Mouse (Mus musculus) intestine, embryonic 16.5 days (tissue): ENCODE measurements at regions not wholly inside any gene's neighbourhood (a gene's known extent, or its start where the extent isn't known, plus 50 kb on each side); places are given as distances from the start of the nearest gene placed in this dataset.

Source experiments
- ATAC-seq: fragments of 200-750 bp; cut with Nextera tagmentation; 2 replicates; pipeline ENCODE4 v1.8.0; 2017; ENCODE audit warnings: moderate TSS enrichment, moderate library complexity
- H3K27ac ChIP-seq: fragments of 300-500 bp; sonication (generic); 2 replicates; pipeline ENCODE4 v1.5.1; 2014; ENCODE audit warnings: mild to moderate bottlenecking, low read length
- H3K27me3 ChIP-seq: fragments of 300-500 bp; sonication (generic); replicated peaks from 2 replicates; pipeline ENCODE4 v1.6.1; 2014; ENCODE audit warnings: low read length, control low read depth, mixed read lengths; ENCODE audit not compliant: control insufficient read depth, insufficient read depth
- H3K36me3 ChIP-seq: fragments of 300-500 bp; sonication (generic); 2 replicates; pipeline ENCODE4 v1.6.1; 2014; ENCODE audit warnings: low read length, control low read depth; ENCODE audit not compliant: control insufficient read depth, insufficient read depth
- H3K4me1 ChIP-seq: fragments of 300-500 bp; sonication (generic); 2 replicates; pipeline ENCODE4 v1.6.1; 2014; ENCODE audit warnings: low read length, control low read depth, mixed read lengths; ENCODE audit not compliant: control insufficient read depth, insufficient read depth
- H3K4me2 ChIP-seq: fragments of 300-500 bp; sonication (generic); 2 replicates; pipeline ENCODE4 v1.6.1; 2014; ENCODE audit warnings: low read depth, low read length, control low read depth
- H3K4me3 ChIP-seq: fragments of 300-500 bp; sonication (generic); 2 replicates; pipeline ENCODE4 v1.5.1; 2014; ENCODE audit warnings: mild to moderate bottlenecking, low read length
- H3K9ac ChIP-seq: fragments of 300-500 bp; sonication (generic); 2 replicates; pipeline ENCODE4 v1.6.1; 2014; ENCODE audit warnings: low read depth, low read length
- H3K9me3 ChIP-seq: fragments of 300-500 bp; sonication (generic); 2 replicates; pipeline ENCODE4 v1.6.1; 2016; ENCODE audit warnings: low read length, control low read depth; ENCODE audit not compliant: control insufficient read depth
- WGBS: fragments of 180-500 bp; shearing (Covaris S2); extraction: QIAGEN DNeasy Blood & Tissue Kit; methylation state at CpG from one replicate; pipeline ENCODE4 v1.1.7; 2014; 5-methylcytosine and 5-hydroxymethylcytosine counted together

DNA sequence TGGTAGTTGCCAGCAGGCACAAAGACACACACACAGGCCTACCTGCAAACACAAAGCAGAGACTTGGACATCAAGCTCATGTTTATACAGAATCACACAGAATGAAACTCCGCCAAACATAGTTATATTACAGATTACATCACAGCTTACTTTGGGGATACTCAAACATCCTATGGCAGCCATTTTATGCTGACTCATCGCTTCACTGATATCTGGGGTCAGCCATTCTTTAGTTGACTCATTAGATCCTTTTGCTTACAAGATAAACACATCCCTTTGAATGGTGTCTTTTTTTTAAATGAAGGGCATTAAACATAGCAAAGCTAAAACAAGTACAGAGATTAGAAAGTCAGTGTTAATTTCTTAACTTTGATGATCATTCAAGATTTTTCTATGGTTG lies 127.4 kb upstream of the Mtpn start:
- Histone ChIP-seq H3K36me3 (no peaks in the 10 kb centered on the region), H3K9me3 (no peaks in the 10 kb centered on the region), H3K4me2 (no peak overlapping the region), H3K4me3 (no peak overlapping the region), H3K4me1 (no peaks in the 10 kb centered on the region), H3K27ac (no peak overlapping the region), H3K9ac (no peak overlapping the region), H3K27me3 (no peaks in the 10 kb centered on the region)
- WGBS, result 81% methylated on average over 2 of the region's 2 CpGs
- no peak for ATAC-seq

GRCm38 (mm10) chr6:35651401-35651800 lies 111.7 kb upstream of the Mtpn start:
- Histone ChIP-seq H3K36me3 (no peaks in the 10 kb centered on the region), H3K4me3 (no peak overlapping the region), H3K4me1 (no peaks in the 10 kb centered on the region), H3K4me2 (no peak overlapping the region), H3K27ac (no peak overlapping the region), H3K9me3 (no peaks in the 10 kb centered on the region), H3K9ac (no peak overlapping the region), H3K27me3 (no peaks in the 10 kb centered on the region)
- 78% methylated on average over 4 of the region's 4 CpGs for WGBS
- ATAC-seq, result no peak

- H3K27me3 ChIP-seq, result no peaks in the 10 kb centered on the region
- H3K27ac ChIP-seq, result no peak overlapping the region
- ATAC-seq, result no peak
- no peaks in the 10 kb centered on the region for H3K4me1 ChIP-seq
- H3K36me3 ChIP-seq, result no peaks in the 10 kb centered on the region
- 89% methylated on average over 7 of the region's 7 CpGs for WGBS
- H3K9ac ChIP-seq, result no peak overlapping the region
- no peak overlapping the region for H3K4me2 ChIP-seq
- no peak overlapping the region for H3K4me3 ChIP-seq
- no peaks in the 10 kb centered on the region for H3K9me3 ChIP-seq
Measured at GRCm38 (mm10) chr6:35645210-35645609, 105.5 kb upstream of the Mtpn start.

GRCm38 (mm10) chr6:35640672-35641071 lies 101.0 kb upstream of the Mtpn start:
- no peaks in the 10 kb centered on the region for H3K27me3 ChIP-seq
- H3K4me1 ChIP-seq, result no peaks in the 10 kb centered on the region
- H3K4me3 ChIP-seq, result no peak overlapping the region
- H3K4me2 ChIP-seq, result no peak overlapping the region
- no peaks in the 10 kb centered on the region for H3K36me3 ChIP-seq
- no peak for ATAC-seq
- no peaks in the 10 kb centered on the region for H3K9me3 ChIP-seq
- no peak overlapping the region for H3K27ac ChIP-seq
- H3K9ac ChIP-seq, result no peak overlapping the region

DNA sequence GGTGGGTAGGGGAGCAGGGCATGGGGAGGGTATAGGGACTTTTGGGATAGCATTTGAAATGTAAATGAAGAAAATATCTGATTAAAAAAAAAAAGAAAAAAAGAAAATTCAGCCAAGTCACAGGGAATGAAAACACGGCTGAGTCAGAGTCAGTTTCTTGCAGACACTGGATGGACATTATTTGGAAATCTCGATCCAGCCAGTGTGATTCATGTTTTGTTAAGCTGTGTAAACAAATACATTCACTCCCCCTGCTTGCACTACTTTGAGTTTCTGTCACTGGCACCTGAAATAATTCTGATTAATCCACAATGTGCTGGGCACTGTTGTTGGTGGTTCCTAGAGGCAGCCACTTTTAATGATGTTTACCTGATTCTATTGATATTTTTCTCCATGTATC lies 68.6 kb upstream of the Mtpn start:
- Histone ChIP-seq H3K4me2 (no peak overlapping the region), H3K9ac (no peak overlapping the region), H3K9me3 (peaks cover 4% of the 10 kb centered on the region; the same call in 1 of the 2 replicates), H3K27me3 (no peaks in the 10 kb centered on the region), H3K27ac (no peak overlapping the region), H3K4me1 (no peaks in the 10 kb centered on the region), H3K4me3 (no peak overlapping the region), H3K36me3 (no peaks in the 10 kb centered on the region)
- ATAC-seq, result no peak
- 43% methylated on average over 2 of the region's 2 CpGs for WGBS

DNA sequence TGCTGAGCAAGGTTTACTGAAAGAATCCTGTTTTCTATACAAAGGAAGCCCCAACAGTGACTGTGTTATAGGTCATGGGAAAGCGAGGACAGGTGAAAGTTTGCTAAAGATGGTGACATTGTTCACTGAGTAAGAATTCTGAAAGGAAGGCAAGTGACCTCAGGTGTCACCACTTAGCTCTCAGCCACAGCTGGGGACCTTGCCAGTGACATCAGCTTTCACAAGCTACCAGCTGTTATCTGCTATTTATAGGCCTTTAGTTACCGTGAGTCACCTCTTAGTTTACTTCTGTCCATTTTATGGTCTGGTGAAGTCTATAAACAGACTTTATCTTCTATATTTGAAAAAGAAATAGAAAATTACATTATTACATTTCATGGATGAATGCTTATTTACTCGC lies 65.4 kb upstream of the Mtpn start:
- H3K9me3 ChIP-seq, result peaks cover 4% of the 10 kb centered on the region; the same call in 1 of the 2 replicates
- H3K4me3 ChIP-seq, result no peak overlapping the region
- H3K9ac ChIP-seq, result no peak overlapping the region
- no peaks in the 10 kb centered on the region for H3K27me3 ChIP-seq
- H3K4me1 ChIP-seq, result no peaks in the 10 kb centered on the region
- H3K36me3 ChIP-seq, result no peaks in the 10 kb centered on the region
- H3K4me2 ChIP-seq, result no peak overlapping the region
- H3K27ac ChIP-seq, result no peak overlapping the region
- ATAC-seq, result no peak
- 62% methylated on average over 3 of the region's 3 CpGs for WGBS

DNA sequence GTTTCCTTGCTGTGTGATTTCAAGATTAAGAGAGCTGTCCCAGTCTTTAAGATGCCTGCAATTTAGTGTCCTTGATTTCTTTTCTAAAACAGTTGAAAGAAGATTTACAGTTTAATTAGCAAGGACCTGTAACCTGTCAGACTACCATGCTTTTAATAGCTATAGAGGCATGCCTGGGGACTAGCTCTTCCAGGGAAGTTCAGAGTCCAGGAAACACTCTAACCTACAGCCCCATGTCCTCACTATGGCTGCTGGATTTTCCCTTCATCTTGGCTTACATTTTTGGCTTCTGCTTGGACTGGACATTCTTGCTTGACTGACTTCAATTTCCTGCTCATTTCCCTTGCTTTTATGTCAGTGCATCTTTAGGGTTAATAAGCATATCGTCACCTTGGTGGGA lies 61.7 kb upstream of the Mtpn start:
- no peaks in the 10 kb centered on the region for H3K36me3 ChIP-seq
- H3K27ac ChIP-seq, result no peak overlapping the region
- H3K9ac ChIP-seq, result no peak overlapping the region
- no peak overlapping the region for H3K4me3 ChIP-seq
- H3K9me3 ChIP-seq, result no peaks in the 10 kb centered on the region
- no peaks in the 10 kb centered on the region for H3K4me1 ChIP-seq
- H3K4me2 ChIP-seq, result no peak overlapping the region
- 66% methylated on average over 1 of the region's 1 CpGs for WGBS
- no peak for ATAC-seq
- H3K27me3 ChIP-seq, result no peaks in the 10 kb centered on the region

GRCm38 (mm10) chr6:35599841-35600240 lies 60.2 kb upstream of the Mtpn start:
- 52% methylated on average over 1 of the region's 1 CpGs for WGBS
- Histone ChIP-seq H3K36me3 (no peaks in the 10 kb centered on the region), H3K4me3 (no peak overlapping the region), H3K4me1 (no peaks in the 10 kb centered on the region), H3K4me2 (no peak overlapping the region), H3K27me3 (no peaks in the 10 kb centered on the region), H3K9ac (no peak overlapping the region), H3K27ac (no peak overlapping the region), H3K9me3 (no peaks in the 10 kb centered on the region)
- no peak for ATAC-seq

GRCm38 (mm10) chr6:35598406-35599185 lies 58.9 kb upstream of the Mtpn start:
- Histone ChIP-seq H3K9me3 (no peaks in the 10 kb centered on the region), H3K27me3 (no peaks in the 10 kb centered on the region), H3K4me3 (no peak overlapping the region), H3K36me3 (no peaks in the 10 kb centered on the region), H3K27ac (no peak overlapping the region), H3K4me2 (no peak overlapping the region), H3K4me1 (no peaks in the 10 kb centered on the region), H3K9ac (no peak overlapping the region)
- 63% methylated on average over 12 of the region's 12 CpGs for WGBS
- no peak for ATAC-seq

DNA sequence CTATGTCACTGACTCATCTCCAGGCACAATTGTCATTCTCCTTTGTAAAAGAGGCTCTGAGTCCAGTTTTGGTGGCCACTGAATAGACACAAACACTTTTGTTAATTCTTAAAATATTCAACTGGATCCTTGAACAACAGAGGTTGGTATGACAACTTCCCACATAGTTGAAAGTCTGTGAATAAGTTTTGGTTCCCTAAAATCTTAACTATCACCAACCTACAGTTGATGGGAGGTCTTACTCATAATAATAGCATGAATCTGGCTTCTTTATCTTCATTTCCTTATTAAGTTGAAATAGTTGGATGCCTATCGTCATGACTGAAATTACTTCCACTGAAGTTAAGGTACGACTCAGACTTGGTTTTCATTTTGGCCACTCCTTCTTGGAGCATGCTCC lies 55.3 kb upstream of the Mtpn start:
- no peak for ATAC-seq
- Histone ChIP-seq H3K27ac (no peak overlapping the region), H3K9me3 (no peaks in the 10 kb centered on the region), H3K4me3 (no peak overlapping the region), H3K4me1 (no peaks in the 10 kb centered on the region), H3K9ac (no peak overlapping the region), H3K4me2 (no peak overlapping the region), H3K36me3 (no peaks in the 10 kb centered on the region), H3K27me3 (no peaks in the 10 kb centered on the region)
- 79% methylated on average over 2 of the region's 2 CpGs for WGBS
